Mouse (Mus musculus) heart, embryonic 13.5 days (tissue): ENCODE measurements around the gene Stk38l. TPM values are rescaled to one million over a fixed set of nuclear protein-coding genes. Genes with fewer than 3 reads are reported as not detected.
A peak's percentile ranks its signal among the peaks of the same experiment; 100 is the strongest.
"Not testable (repeated sequence)": the region's sequence is repeated elsewhere in the genome, so short reads cannot be mapped to it uniquely, and the experiment has no call there.

Source experiments
- ATAC-seq: fragments of 200-750 bp; cut with Nextera tagmentation; 2 replicates; pipeline ENCODE4 v1.8.0; 2017; ENCODE audit warnings: moderate TSS enrichment; ENCODE audit not compliant: insufficient number of reproducible peaks, low FRiP score, low TSS enrichment; ENCODE audit errors: extremely low read depth
- H3K27ac ChIP-seq: fragments of 300-500 bp; sonication (generic); replicated peaks from 2 replicates; pipeline ENCODE4 v1.5.1; 2015; ENCODE audit warnings: moderate library complexity, mild to moderate bottlenecking, inconsistent platforms
- H3K27me3 ChIP-seq: fragments of 300-500 bp; sonication (generic); replicated peaks from 2 replicates; pipeline ENCODE4 v1.6.1; 2015; ENCODE audit warnings: mild to moderate bottlenecking, inconsistent platforms
- H3K36me3 ChIP-seq: fragments of 300-500 bp; sonication (generic); 2 replicates; pipeline ENCODE4 v1.6.1; 2015; ENCODE audit warnings: mild to moderate bottlenecking, inconsistent platforms
- H3K4me1 ChIP-seq: fragments of 300-500 bp; sonication (generic); 2 replicates; pipeline ENCODE4 v1.6.1; 2015; ENCODE audit warnings: inconsistent platforms
- H3K4me2 ChIP-seq: fragments of 300-500 bp; sonication (generic); 2 replicates; pipeline ENCODE4 v1.6.1; 2015; ENCODE audit warnings: inconsistent platforms, mild to moderate bottlenecking, moderate library complexity
- H3K4me3 ChIP-seq: fragments of 300-500 bp; sonication (generic); 2 replicates; pipeline ENCODE4 v1.5.1; 2015; ENCODE audit warnings: moderate library complexity, mild to moderate bottlenecking, inconsistent platforms
- H3K9ac ChIP-seq: fragments of 300-500 bp; sonication (generic); 2 replicates; pipeline ENCODE4 v1.6.1; 2015; ENCODE audit warnings: inconsistent platforms, mild to moderate bottlenecking, moderate library complexity
- H3K9me3 ChIP-seq: fragments of 300-500 bp; sonication (generic); 2 replicates; pipeline ENCODE4 v1.6.1; 2016; ENCODE audit warnings: inconsistent platforms
- WGBS: fragments of 180-500 bp; shearing (Covaris S2); methylation state at CpG from one replicate; pipeline ENCODE4 v1.1.7; 2015; ENCODE audit warnings: mixed read lengths; 5-methylcytosine and 5-hydroxymethylcytosine counted together
- polyA plus RNA-seq: library from polyadenylated mRNA; unstranded; fragments of >200 nt; fragmentation: Nextera tagmentation; extraction: Ambion mirVana; gene quantifications from 2 replicates; pipeline ENCODE4 v1.2.1, GENCODE M21; 2015

Gene Stk38l
- polyA plus RNA-seq, 1 experiment from 2014 or later: 37.9 TPM

- Histone ChIP-seq H3K36me3 (no peaks in the 10 kb centered on the region), H3K27me3 (no peaks in the 10 kb centered on the region), H3K4me2 (peak overlapping the region; percentile 2; the same call in 1 of the 2 replicates), H3K9me3 (no peaks in the 10 kb centered on the region), H3K9ac (0 out of 2 replicates have a peak overlapping the region, but pooled peaks have one; percentile 48), H3K4me3 (no peak overlapping the region), H3K4me1 (peaks cover 80% of the 10 kb centered on the region), H3K27ac (peak overlapping the region; percentile 43)
- WGBS: 43% methylated on average over 1 of the region's 1 CpGs
- no peak for ATAC-seq
These were observed 14.1 kb downstream of the Stk38l start for GRCm38 (mm10) chr6:146738889-146739288.

GRCm38 (mm10) chr6:146740724-146741123 is 15.9 kb downstream of the Stk38l start:
- no peak for ATAC-seq
- H3K4me1 ChIP-seq: peaks cover 76% of the 10 kb centered on the region
- H3K27me3 ChIP-seq: no peaks in the 10 kb centered on the region
- no peak overlapping the region for H3K27ac ChIP-seq
- H3K9me3 ChIP-seq: no peaks in the 10 kb centered on the region
- no peak overlapping the region for H3K4me2 ChIP-seq
- H3K36me3 ChIP-seq: no peaks in the 10 kb centered on the region
- no peak overlapping the region for H3K9ac ChIP-seq
- H3K4me3 ChIP-seq: no peak overlapping the region

- 0 out of 2 replicates have a peak, but pooled peaks cover 2% of the 10 kb centered on the region for H3K36me3 ChIP-seq
- no peak overlapping the region for H3K4me3 ChIP-seq
- peak overlapping the region; percentile 24; the same call in 1 of the 2 replicates for H3K9ac ChIP-seq
- H3K27me3 ChIP-seq: no peaks in the 10 kb centered on the region
- H3K27ac ChIP-seq: no peak overlapping the region
- no peak for ATAC-seq
- 74% methylated on average over 5 of the region's 5 CpGs for WGBS
- no peak overlapping the region for H3K4me2 ChIP-seq
- no peaks in the 10 kb centered on the region for H3K9me3 ChIP-seq
- H3K4me1 ChIP-seq: peaks cover 79% of the 10 kb centered on the region
These were observed 17.3 kb downstream of the Stk38l start for GRCm38 (mm10) chr6:146741986-146742635.

- H3K27ac ChIP-seq, H3K36me3 ChIP-seq, H3K27me3 ChIP-seq, H3K4me2 ChIP-seq, H3K9ac ChIP-seq, H3K9me3 ChIP-seq, ATAC-seq, H3K4me3 ChIP-seq: not testable (repeated sequence)
- WGBS: 86% methylated on average over 7 of the region's 7 CpGs
- H3K4me1 ChIP-seq: peaks cover 80% of the 10 kb centered on the region
These were observed 19.5 kb downstream of the Stk38l start for GRCm38 (mm10) chr6:146744266-146744665.

GRCm38 (mm10) chr6:146745180-146745579 is 20.4 kb downstream of the Stk38l start:
- H3K4me1 ChIP-seq: peaks cover 82% of the 10 kb centered on the region

GRCm38 (mm10) chr6:146746577-146746976 is 21.8 kb downstream of the Stk38l start:
- no peak for ATAC-seq
- H3K4me1 ChIP-seq: peaks cover 85% of the 10 kb centered on the region

More at GRCm38 (mm10) chr6:146745180-146745579, 20.4 kb downstream of the Stk38l start:
- WGBS: 77% methylated on average over 1 of the region's 1 CpGs
- Histone ChIP-seq H3K4me3 (no peak overlapping the region), H3K36me3 (0 out of 2 replicates have a peak, but pooled peaks cover 2% of the 10 kb centered on the region), H3K27ac (peak overlapping the region; percentile 21; the same call in 1 of the 2 replicates), H3K4me2 (no peak overlapping the region), H3K27me3 (no peaks in the 10 kb centered on the region), H3K9ac (no peak overlapping the region), H3K9me3 (no peaks in the 10 kb centered on the region)
- ATAC-seq: no peak

GRCm38 (mm10) chr6:146747057-146747456 is 22.3 kb downstream of the Stk38l start:
- no peaks in the 10 kb centered on the region for H3K9me3 ChIP-seq
- H3K36me3 ChIP-seq: 0 out of 2 replicates have a peak, but pooled peaks cover 2% of the 10 kb centered on the region
- H3K4me3 ChIP-seq: no peak overlapping the region
- H3K9ac ChIP-seq: no peak overlapping the region
- ATAC-seq: no peak
- peaks cover 86% of the 10 kb centered on the region for H3K4me1 ChIP-seq
- no peak overlapping the region for H3K4me2 ChIP-seq
- H3K27me3 ChIP-seq: no peaks in the 10 kb centered on the region
- no peak overlapping the region for H3K27ac ChIP-seq

More at GRCm38 (mm10) chr6:146746577-146746976, 21.8 kb downstream of the Stk38l start:
- 60% methylated on average over 5 of the region's 5 CpGs for WGBS
- Histone ChIP-seq H3K9ac (no peak overlapping the region), H3K4me3 (no peak overlapping the region), H3K27ac (no peak overlapping the region), H3K36me3 (0 out of 2 replicates have a peak, but pooled peaks cover 2% of the 10 kb centered on the region), H3K9me3 (no peaks in the 10 kb centered on the region), H3K4me2 (no peak overlapping the region), H3K27me3 (no peaks in the 10 kb centered on the region)

- no peaks in the 10 kb centered on the region for H3K9me3 ChIP-seq
- WGBS: 51% methylated on average over 1 of the region's 1 CpGs
- no peak overlapping the region for H3K9ac ChIP-seq
- no peak overlapping the region for H3K4me3 ChIP-seq
- 0 out of 2 replicates have a peak, but pooled peaks cover 2% of the 10 kb centered on the region for H3K36me3 ChIP-seq
- 0 out of 2 replicates have a peak overlapping the region, but pooled peaks have one; percentile 30 for H3K4me2 ChIP-seq
- H3K27ac ChIP-seq: peak overlapping the region; percentile 84
- ATAC-seq: no peak
- H3K27me3 ChIP-seq: no peaks in the 10 kb centered on the region
- H3K4me1 ChIP-seq: peaks cover 86% of the 10 kb centered on the region
These were observed 23.5 kb downstream of the Stk38l start for GRCm38 (mm10) chr6:146748271-146748670.

GRCm38 (mm10) chr6:146751671-146752070 is 26.9 kb downstream of the Stk38l start:
- WGBS: 8% methylated on average over 1 of the region's 1 CpGs
- Histone ChIP-seq H3K36me3 (no peaks in the 10 kb centered on the region), H3K4me1 (peaks cover 96% of the 10 kb centered on the region), H3K27me3 (no peaks in the 10 kb centered on the region), H3K9me3 (no peaks in the 10 kb centered on the region), H3K9ac (no peak overlapping the region), H3K4me3 (no peak overlapping the region), H3K4me2 (no peak overlapping the region), H3K27ac (peak overlapping the region; percentile 78)
- no peak for ATAC-seq

- H3K9me3 ChIP-seq: no peaks in the 10 kb centered on the region
- peak overlapping the region; percentile 44; the same call in 1 of the 2 replicates for H3K9ac ChIP-seq
- no peak overlapping the region for H3K4me2 ChIP-seq
- H3K4me3 ChIP-seq: no peak overlapping the region
- H3K27ac ChIP-seq: peak overlapping the region; percentile 78
- no peaks in the 10 kb centered on the region for H3K27me3 ChIP-seq
- no peak for ATAC-seq
- H3K36me3 ChIP-seq: no peaks in the 10 kb centered on the region
- peaks cover 96% of the 10 kb centered on the region for H3K4me1 ChIP-seq
- 78% methylated on average over 2 of the region's 2 CpGs for WGBS
These were observed 27.4 kb downstream of the Stk38l start for GRCm38 (mm10) chr6:146752178-146752577.

- Histone ChIP-seq H3K27me3 (no peaks in the 10 kb centered on the region), H3K36me3 (no peaks in the 10 kb centered on the region), H3K9me3 (no peaks in the 10 kb centered on the region), H3K27ac (peak overlapping the region; percentile 78), H3K4me3 (no peak overlapping the region), H3K9ac (no peak overlapping the region), H3K4me1 (peaks cover 92% of the 10 kb centered on the region), H3K4me2 (no peak overlapping the region)
- no peak for ATAC-seq
- 30% methylated on average over 1 of the region's 1 CpGs for WGBS
These were observed 27.8 kb downstream of the Stk38l start for GRCm38 (mm10) chr6:146752612-146753011.
